Mouse (Mus musculus) embryo, embryonic 10 days (tissue): ENCODE results near the gene Tmprss6.

Source experiments
- DNase-seq: peaks from one replicate; pipeline ENCODE4 v3.0.0-alpha.2; 2015; ENCODE audit warnings: low spot score

Gene Tmprss6

DNA sequence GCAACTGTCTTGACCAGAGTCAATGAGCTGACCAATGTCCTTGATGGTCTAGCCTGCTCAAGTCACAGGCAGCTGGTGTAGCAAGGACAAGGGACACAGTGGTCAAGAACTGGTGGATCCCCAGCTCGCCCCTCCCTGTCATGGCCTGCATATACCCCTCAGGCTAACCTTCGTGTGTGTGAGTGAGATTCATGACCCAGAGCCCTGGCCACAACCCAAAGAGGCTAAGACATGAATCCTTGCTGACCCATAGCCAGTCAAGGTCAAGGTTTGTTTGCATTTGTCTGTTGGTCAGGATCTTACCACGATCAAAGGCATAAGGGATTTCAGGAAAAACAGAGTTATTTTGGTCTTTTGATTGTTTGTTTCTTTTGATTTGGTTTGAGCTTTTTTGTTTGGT, 14.1 kb upstream of the Tmprss6 start:
- no peak for DNase-seq

DNA sequence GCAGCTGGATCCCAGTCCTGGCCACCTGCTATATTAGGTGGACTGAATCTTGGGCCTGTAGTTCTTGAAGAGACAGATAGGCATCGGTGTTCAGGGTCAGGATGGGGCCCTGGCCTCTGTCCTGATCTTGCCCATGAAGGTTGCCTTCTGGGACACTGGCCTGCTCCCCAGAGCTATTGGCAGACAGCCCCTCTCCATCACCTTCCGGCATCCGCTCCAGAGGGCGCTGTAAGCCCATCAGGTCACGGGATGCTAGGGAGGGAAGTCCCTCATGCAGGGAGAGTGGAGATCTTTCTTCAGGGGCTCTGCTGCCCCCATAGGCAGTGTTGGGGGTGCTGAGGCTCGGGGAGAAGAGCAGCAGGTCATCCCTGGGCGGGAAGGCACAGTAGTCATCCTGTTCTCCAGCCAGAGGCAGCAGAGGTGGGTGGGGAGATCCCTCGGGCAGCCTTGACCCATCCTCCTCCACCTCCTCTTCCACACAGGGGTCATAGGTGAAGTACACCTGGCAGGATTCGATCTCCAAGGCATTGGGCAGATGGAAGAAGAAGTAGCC, 13.1 kb upstream of the Tmprss6 start:
- DNase-seq = peak; percentile 13

DNA sequence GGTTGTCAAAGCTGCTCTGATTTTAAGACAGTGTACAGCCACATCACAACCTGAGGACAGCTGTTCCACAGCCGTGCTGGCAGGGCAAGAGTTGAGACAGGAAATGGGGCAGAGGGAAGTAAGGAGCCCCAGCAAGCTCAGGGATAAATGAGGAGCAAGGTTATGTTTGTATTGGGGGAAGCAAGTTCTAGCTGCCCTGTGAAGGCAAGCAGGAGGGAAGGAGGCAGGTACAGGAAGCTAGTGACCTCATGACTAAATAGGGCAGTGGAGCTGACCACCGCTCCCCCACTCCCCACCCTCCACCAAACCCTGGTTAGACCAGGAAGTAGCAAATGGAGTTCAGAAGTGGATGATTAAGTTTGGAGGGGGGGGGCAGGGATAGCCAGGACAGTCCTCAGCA, 12.6 kb upstream of the Tmprss6 start:
- no peak for DNase-seq

GRCm38 (mm10) chr15:78480111-78480510, 11.7 kb upstream of the Tmprss6 start:
- DNase-seq = no peak

DNA sequence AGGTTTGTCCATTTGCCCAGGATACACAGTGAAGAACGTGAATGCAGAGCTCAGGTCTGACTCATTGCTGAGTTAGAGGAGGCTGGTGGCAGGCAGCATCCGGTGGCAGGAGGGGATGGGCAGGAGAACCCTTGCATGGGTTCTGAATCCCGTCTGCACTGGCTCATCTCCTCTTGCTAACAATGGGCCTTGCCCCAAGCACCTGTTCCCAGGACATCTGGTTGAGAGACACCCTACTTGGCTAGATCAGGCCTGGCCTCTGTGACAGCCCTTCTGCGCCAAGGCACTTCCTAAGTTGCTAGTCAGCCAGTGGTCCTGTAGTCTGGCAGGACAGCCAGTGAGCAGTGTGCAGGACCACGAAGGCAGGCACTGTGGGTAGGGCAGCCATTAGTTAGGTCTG, 11.0 kb upstream of the Tmprss6 start:
- DNase-seq = no peak

DNA sequence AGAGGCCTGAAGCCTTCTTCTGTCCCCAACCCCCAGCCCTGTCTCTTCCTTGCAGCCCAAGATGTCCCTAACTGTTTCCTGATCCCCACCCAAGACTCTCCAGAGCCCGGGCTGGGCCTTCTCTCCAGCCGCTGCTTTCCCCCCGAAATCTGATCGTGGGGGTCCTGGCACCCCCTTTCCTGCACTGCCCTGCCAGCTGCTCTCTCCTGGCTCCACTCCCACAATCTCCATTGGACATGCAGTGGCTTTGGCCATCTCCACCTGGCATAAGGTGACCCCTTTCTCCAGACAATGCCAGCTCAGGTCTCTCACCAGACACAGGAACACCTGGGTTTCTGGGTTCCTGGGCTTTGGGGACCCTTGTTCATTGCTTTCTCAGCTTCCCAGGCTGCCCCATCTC, 9.6 kb upstream of the Tmprss6 start:
- DNase-seq = no peak

GRCm38 (mm10) chr15:78476878-78477277, 8.4 kb upstream of the Tmprss6 start:
- no peak for DNase-seq

GRCm38 (mm10) chr15:78475604-78476031, 7.2 kb upstream of the Tmprss6 start:
- DNase-seq = no peak

GRCm38 (mm10) chr15:78473442-78473841, 5.0 kb upstream of the Tmprss6 start:
- DNase-seq = no peak

- peak; percentile 33 for DNase-seq
These were observed 3.5 kb upstream of the Tmprss6 start for GRCm38 (mm10) chr15:78471902-78472301.

GRCm38 (mm10) chr15:78470495-78471276, 2.3 kb upstream of the Tmprss6 start:
- DNase-seq = no peak

GRCm38 (mm10) chr15:78467570-78467969, 864 bp downstream of the Tmprss6 start:
- DNase-seq = no peak

- DNase-seq = peak; percentile 35
These were observed 1.6 kb downstream of the Tmprss6 start for GRCm38 (mm10) chr15:78466809-78467208.

GRCm38 (mm10) chr15:78462981-78463380, 5.5 kb downstream of the Tmprss6 start:
- DNase-seq = no peak

DNA sequence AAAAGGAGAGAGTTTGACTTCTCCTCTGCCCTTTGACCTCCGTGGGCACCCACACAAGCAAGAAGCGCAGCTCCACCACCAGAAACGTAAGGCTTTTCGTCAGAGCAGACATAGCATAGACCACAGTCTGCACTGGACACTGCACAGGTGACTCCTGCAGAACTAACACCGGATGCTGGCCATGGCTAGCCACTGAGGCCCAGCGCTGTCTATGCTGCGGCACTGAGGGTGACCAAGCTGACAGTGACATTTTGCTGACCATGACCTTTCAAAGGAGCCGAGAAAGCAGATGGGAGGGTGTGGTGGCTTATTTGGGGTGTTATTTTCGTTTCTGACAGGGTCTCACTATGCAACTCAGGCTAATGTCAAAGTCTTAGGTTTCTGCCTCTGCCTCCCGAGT, 11.2 kb downstream of the Tmprss6 start:
- DNase-seq = no peak

- no peak for DNase-seq
These were observed 12.4 kb downstream of the Tmprss6 start for GRCm38 (mm10) chr15:78456051-78456450.

DNA sequence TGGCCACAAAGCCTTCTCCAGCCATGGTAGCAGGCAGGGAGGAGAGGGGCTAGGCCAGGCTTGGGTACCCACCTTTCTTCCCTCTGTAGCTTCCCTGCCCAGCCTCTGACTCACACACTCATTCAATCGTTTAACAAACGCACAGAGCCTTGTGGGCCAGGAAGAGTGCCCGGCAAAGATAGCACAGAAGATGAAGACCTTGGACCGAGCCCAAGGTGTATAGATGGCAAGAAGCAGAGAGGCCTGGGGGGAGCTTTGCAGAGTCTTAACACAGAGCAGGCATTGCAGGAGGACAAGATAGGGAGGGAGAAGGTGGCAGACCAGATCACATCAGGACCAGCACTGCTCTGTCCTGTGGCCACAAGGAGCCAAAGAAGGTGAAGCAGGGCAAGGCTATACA, 13.3 kb downstream of the Tmprss6 start:
- no peak for DNase-seq

DNA sequence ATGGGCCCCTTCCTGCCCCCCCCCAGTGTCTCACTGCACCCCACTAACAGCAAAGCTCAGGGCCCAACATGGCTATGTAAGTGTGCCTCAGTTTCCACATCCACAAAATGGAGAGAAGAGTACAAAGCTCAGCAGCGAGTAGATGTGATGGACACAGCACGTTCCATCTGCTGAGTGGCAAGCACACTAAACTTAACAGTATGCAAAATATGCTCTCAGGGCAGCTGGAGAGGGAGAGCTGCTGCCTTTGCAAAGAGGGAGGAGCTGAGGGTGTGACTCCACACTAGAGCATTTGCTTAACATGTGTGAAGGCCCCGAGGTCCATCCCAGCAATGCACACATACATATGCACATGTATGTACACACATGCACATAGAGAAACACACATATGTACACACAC, 15.5 kb downstream of the Tmprss6 start:
- no peak for DNase-seq

- DNase-seq = no peak
These were observed 17.2 kb downstream of the Tmprss6 start for GRCm38 (mm10) chr15:78451201-78451600.

DNA sequence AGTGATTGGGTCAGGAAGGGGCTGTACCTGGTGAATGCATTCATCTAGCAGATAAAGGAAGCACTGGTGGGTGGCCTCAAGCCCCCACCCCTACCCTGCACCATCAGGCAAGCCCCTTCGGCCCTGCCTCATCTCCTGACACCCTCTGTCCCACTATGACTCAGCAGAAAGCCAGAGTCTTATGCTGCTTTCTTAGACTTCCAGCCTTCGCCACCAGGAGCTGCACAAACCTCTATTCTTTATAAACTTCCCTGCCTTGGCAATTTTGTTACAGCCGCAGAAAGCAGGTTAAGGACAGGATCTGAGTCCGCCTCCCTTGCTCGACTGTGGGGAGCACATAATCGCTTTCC, 18.0 kb downstream of the Tmprss6 start:
- DNase-seq = no peak

- DNase-seq = peak; percentile 49
These were observed 18.6 kb downstream of the Tmprss6 start for GRCm38 (mm10) chr15:78449694-78450418.

DNA sequence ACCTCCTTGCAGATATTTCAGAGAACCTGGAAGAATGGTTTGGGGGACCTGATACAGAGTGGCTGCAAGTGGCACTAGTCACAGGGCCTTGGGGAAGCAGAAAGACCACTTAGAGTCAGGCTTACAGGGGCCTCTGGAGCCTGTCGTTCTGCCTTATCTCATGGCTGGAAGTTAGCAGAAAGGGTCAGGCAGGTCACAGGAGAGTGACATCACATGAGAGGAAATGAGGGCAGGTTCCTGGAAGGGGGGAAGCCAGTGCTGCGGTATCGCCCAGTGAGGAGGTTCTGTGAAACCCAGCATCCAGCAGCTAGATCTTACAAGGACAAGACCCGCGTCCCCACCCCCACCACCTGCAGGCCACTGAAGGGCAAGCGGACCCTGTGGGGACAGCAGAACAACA, 19.3 kb downstream of the Tmprss6 start:
- peak; percentile 37 for DNase-seq
